8 mouse cellular contexts compared by ENCODE assay signal in genomic region chr2:80762013-80762612, GRCm38 (mm10).
DNase-seq lines count a peak whose midpoint lies in the region; ATAC-seq and TF ChIP-seq lines count a peak whose summit lies in the region.

No protein-coding gene starts in this region.

- no peaks in the 10 kb centered on the region for H3K36me3 ChIP-seq in kidney, embryonic 15.5 days
- no peaks in the 10 kb centered on the region for H3K36me3 ChIP-seq in CH12.LX (replicated peaks in 1 of 2; ENCODE audit: control insufficient read depth in 1 of 2, insufficient read depth in 1 of 2, low read length in 1 of 2)
- H3K36me3 ChIP-seq in limb, embryonic 13.5 days: no peaks in the 10 kb centered on the region

- no peak overlapping the region for H3K9ac ChIP-seq in kidney, embryonic 15.5 days
- H3K9ac ChIP-seq in CH12.LX (ENCODE audit: insufficient read depth, low read depth): no peak overlapping the region
- no peak overlapping the region for H3K9ac ChIP-seq in limb, embryonic 13.5 days

- H3K4me1 ChIP-seq in kidney, embryonic 15.5 days: no peaks in the 10 kb centered on the region
- H3K4me1 ChIP-seq in CH12.LX (ENCODE audit: control insufficient read depth in 1 of 2, insufficient read depth in 2 of 2): no peaks in the 10 kb centered on the region
- peaks cover 7% of the 10 kb centered on the region for H3K4me1 ChIP-seq in limb, embryonic 13.5 days

- no peaks in the 10 kb centered on the region for H3K27me3 ChIP-seq in kidney, embryonic 15.5 days
- H3K27me3 ChIP-seq in CH12.LX (replicated peaks): no peaks in the 10 kb centered on the region
- H3K27me3 ChIP-seq in limb, embryonic 13.5 days: peaks cover 3% of the 10 kb centered on the region; the same call in 1 of the 2 replicates

- peak; percentile 2 to 28 for DNase-seq in kidney, adult 8-10 months
- DNase-seq in CH12.LX (ENCODE audit: extremely low read depth): peak; percentile 46
- DNase-seq in R1 (ENCODE audit: low read depth, low spot score): peak; percentile 56
- peak; percentile 28 to 89 for DNase-seq in frontal cortex, adult 2 months (ENCODE audit: extremely low spot score in 1 of 2, low spot score in 1 of 2)
- DNase-seq in adrenal gland, adult 18-20 months (ENCODE audit: low spot score in 2 of 2): no peak

- H3K27ac ChIP-seq in kidney, embryonic 15.5 days: no peak overlapping the region
- no peak overlapping the region for H3K27ac ChIP-seq in CH12.LX (ENCODE audit: insufficient read depth, low read depth)
- no peak overlapping the region for H3K27ac ChIP-seq in limb, embryonic 13.5 days

- H3K4me2 ChIP-seq in kidney, embryonic 15.5 days: no peak overlapping the region
- no peak overlapping the region for H3K4me2 ChIP-seq in CH12.LX (ENCODE audit: insufficient read depth, low read depth, poor library complexity, severe bottlenecking)
- no peak overlapping the region for H3K4me2 ChIP-seq in limb, embryonic 13.5 days (replicated peaks)

- H3K4me3 ChIP-seq in kidney, embryonic 15.5 days (replicated peaks): no peak overlapping the region
- no peak overlapping the region for H3K4me3 ChIP-seq in CH12.LX (replicated peaks in 1 of 3; ENCODE audit: low read depth in 2 of 3, low read length in 2 of 3, poor library complexity in 1 of 3)
- H3K4me3 ChIP-seq in limb, embryonic 13.5 days: no peak overlapping the region

- no peaks in the 10 kb centered on the region for H3K9me3 ChIP-seq in kidney, embryonic 15.5 days (replicated peaks)
- no peaks in the 10 kb centered on the region for H3K9me3 ChIP-seq in CH12.LX (replicated peaks; ENCODE audit: low read length)
- H3K9me3 ChIP-seq in limb, embryonic 13.5 days: no peaks in the 10 kb centered on the region

- 36% methylated on average over 3 of the region's 3 CpGs for WGBS in kidney, embryonic 15.5 days
- WGBS in limb, embryonic 13.5 days: 19% methylated on average over 3 of the region's 3 CpGs

- TF ChIP-seq EP300 in CH12.LX (IDR thresholded peaks at IDR 0.05; ENCODE audit: low read length): no peak

- TF ChIP-seq RAD21 in CH12.LX (IDR thresholded peaks at IDR 0.05; ENCODE audit: low read depth, low read length): peak; percentile 78

- no peak for TF ChIP-seq POLR2A in CH12.LX (IDR thresholded peaks at IDR 0.05; ENCODE audit: low read depth, low read length)

- H3K79me2 ChIP-seq in CH12.LX (replicated peaks; ENCODE audit: control insufficient read depth, extremely low read depth, insufficient read depth, poor library complexity, severe bottlenecking): no peaks in the 10 kb centered on the region

- dilution Hi-C loops in CH12.LX (cut with MboI; ENCODE audit: extremely low pct_ligation_motif_present, extremely low pct_unique_long_range_greater_than_20kb, low sequenced_read_pairs): no loop called here

- in situ Hi-C loops in CH12.LX (cut with MboI; ENCODE audit: low pct_ligation_motif_present, low pct_unique_long_range_greater_than_20kb, low sequenced_read_pairs): no loop called here

- peak in 1 of 2 experiments; percentile 64; a peak in 2 of 4 replicates for TF ChIP-seq CTCF in CH12.LX (conservative IDR thresholded peaks at IDR 0.05 in 1 of 2, IDR thresholded peaks at IDR 0.05 in 1 of 2; ENCODE audit: low read depth in 2 of 2, low read length in 2 of 2)

- ATAC-seq in kidney, embryonic 15.5 days (replicated peaks; ENCODE audit: low FRiP score): no peak
- peak; percentile 72; the same call in 1 of the 2 replicates for ATAC-seq in limb, embryonic 13.5 days (ENCODE audit: low FRiP score, low read depth)
- no peak for ATAC-seq in erythroid progenitor cell, adult 5-6 weeks (replicated peaks; ENCODE audit: low FRiP score, poor library complexity, severe bottlenecking)

TF ChIP-seq in CH12.LX, 34 proteins besides CTCF, POLR2A, EP300 and RAD21:
- TF ChIP-seq ELF1 (IDR thresholded peaks at IDR 0.05; ENCODE audit: low read depth, low read length): no peak
- TF ChIP-seq SMC3 (IDR thresholded peaks at IDR 0.05; ENCODE audit: low read depth, low read length): peak; percentile 51

Comparison
In these comparisons a context has a peak if more than half of its experiments do, and no peak if none do; other contexts are left out.
1. DNase-seq: peak in kidney, adult 8-10 months (2 of 2), CH12.LX (single experiment), R1 (single experiment) and frontal cortex, adult 2 months (2 of 2); none in adrenal gland, adult 18-20 months (0 of 2).